Mouse (Mus musculus) embryonic facial prominence, embryonic 10.5 days (tissue): Measurements from ENCODE around the gene Scube2. TPM values are rescaled to one million over a fixed set of nuclear protein-coding genes. Genes with fewer than 3 reads are reported as not detected.

Experiments used
- polyA plus RNA-seq: library from polyadenylated mRNA; unstranded; fragments of >200 nt; fragmentation: Nextera tagmentation; extraction: Ambion mirVana; gene quantifications from 2 replicates; pipeline ENCODE4 v1.2.1, GENCODE M21; 2016

Scube2 gene
- polyA plus RNA-seq, 1 experiment from 2014 or later: 0.77 TPM

Other genes with a start within 250 kb of the Scube2 start
- 41.7 and 46.4 TPM in 2 replicates for gene St5, start 162.1 kb downstream of the Scube2 start, polyA plus RNA-seq
- 24.4 and 24.8 TPM in 2 replicates for gene Akip1, start 162.0 kb downstream of the Scube2 start, polyA plus RNA-seq
- 0.17 TPM in 1 of 2 replicates, not detected in the other for gene BC051019, start 141.8 kb downstream of the Scube2 start, polyA plus RNA-seq
- gene Ascl3, start 134.0 kb downstream of the Scube2 start, polyA plus RNA-seq: not detected in 2 replicates
- 26.2 and 27.5 TPM in 2 replicates for gene Tmem9b, start 112.8 kb downstream of the Scube2 start, polyA plus RNA-seq
- 0.15 and 0.25 TPM in 2 replicates for gene Nrip3, start 83.7 kb downstream of the Scube2 start, polyA plus RNA-seq
- 28.2 and 33.3 TPM in 2 replicates for gene Dennd5a, start 94.8 kb upstream of the Scube2 start, polyA plus RNA-seq
- gene Tmem41b, start 121.2 kb upstream of the Scube2 start, polyA plus RNA-seq: 68.5 and 73.6 TPM in 2 replicates
- gene Ipo7, start 152.6 kb upstream of the Scube2 start, polyA plus RNA-seq: 57.0 and 57.5 TPM in 2 replicates
- 26.1 and 26.8 TPM in 2 replicates for gene Zfp143, start 195.5 kb upstream of the Scube2 start, polyA plus RNA-seq